Mouse (Mus musculus): ENCODE measurements around the gene Gm20388. TPM values are rescaled to one million over a fixed set of nuclear protein-coding genes. Genes with fewer than 3 reads are reported as not detected.

Gm20388 gene
- polyA plus RNA-seq, 1 experiment from 2014 or later: not detected

- 84% methylated on average over 11 of the region's 11 CpGs for whole genome bisulfite sequencing
- Histone ChIP-seq H3K27ac (replicated peaks in 1 of 2; ENCODE audit: control insufficient read depth in 1 of 2, insufficient read depth in 1 of 2, low read depth in 2 of 2, low read length in 2 of 2) (no peak overlapping the region), H3K4me1 (ENCODE audit: control insufficient read depth in 2 of 2, insufficient read depth in 2 of 2, low read length in 2 of 2) (peaks cover 12 to 16% of the 10 kb centered on the region in 2 experiments), H3K9ac (ENCODE audit: low read length) (no peak overlapping the region), H3K27me3 (ENCODE audit: control insufficient read depth, insufficient read depth, low read length) (no peaks in the 10 kb centered on the region), H3K9me3 (ENCODE audit: control insufficient read depth, low read length) (no peaks in the 10 kb centered on the region), H3K4me3 (ENCODE audit: control insufficient read depth in 1 of 2, insufficient read depth in 1 of 2, low read depth in 1 of 2, low read length in 2 of 2) (no peak overlapping the region), H3K36me3 (ENCODE audit: control insufficient read depth, insufficient read depth, low read length) (no peaks in the 10 kb centered on the region), H3K4me2 (ENCODE audit: low read length) (no peak overlapping the region)
- ATAC-seq (ENCODE audit: insufficient number of reproducible peaks, insufficient read depth, low FRiP score, low read depth): no peak
These were observed 1458.7 kb downstream of the Gm20388 start for GRCm38 (mm10) chr8:121369378-121369777.

- Histone ChIP-seq H3K27ac (replicated peaks in 1 of 2; ENCODE audit: control insufficient read depth in 1 of 2, insufficient read depth in 1 of 2, low read depth in 2 of 2, low read length in 2 of 2) (no peak overlapping the region), H3K4me3 (ENCODE audit: control insufficient read depth in 1 of 2, insufficient read depth in 1 of 2, low read depth in 1 of 2, low read length in 2 of 2) (no peak overlapping the region), H3K4me2 (ENCODE audit: low read length) (no peak overlapping the region), H3K9ac (ENCODE audit: low read length) (no peak overlapping the region), H3K27me3 (ENCODE audit: control insufficient read depth, insufficient read depth, low read length) (no peaks in the 10 kb centered on the region), H3K9me3 (ENCODE audit: control insufficient read depth, low read length) (no peaks in the 10 kb centered on the region), H3K4me1 (ENCODE audit: control insufficient read depth in 2 of 2, insufficient read depth in 2 of 2, low read length in 2 of 2) (peaks cover 25 to 27% of the 10 kb centered on the region in 2 experiments), H3K36me3 (ENCODE audit: control insufficient read depth, insufficient read depth, low read length) (no peaks in the 10 kb centered on the region)
- 80% methylated on average over 9 of the region's 9 CpGs for WGBS
- ATAC-seq (ENCODE audit: insufficient number of reproducible peaks, insufficient read depth, low FRiP score, low read depth): no peak
These were observed 1460.6 kb downstream of the Gm20388 start for GRCm38 (mm10) chr8:121371287-121371686.

- Histone ChIP-seq H3K4me2 (ENCODE audit: low read length) (no peak overlapping the region), H3K27me3 (ENCODE audit: control insufficient read depth, insufficient read depth, low read length) (no peaks in the 10 kb centered on the region), H3K9me3 (ENCODE audit: control insufficient read depth, low read length) (no peaks in the 10 kb centered on the region), H3K9ac (ENCODE audit: low read length) (no peak overlapping the region), H3K36me3 (ENCODE audit: control insufficient read depth, insufficient read depth, low read length) (no peaks in the 10 kb centered on the region), H3K27ac (replicated peaks in 1 of 2; ENCODE audit: control insufficient read depth in 1 of 2, insufficient read depth in 1 of 2, low read depth in 2 of 2, low read length in 2 of 2) (0 out of 4 replicates have a peak overlapping the region, but pooled peaks of 1 of the 2 experiments have one; percentile 30), H3K4me3 (ENCODE audit: control insufficient read depth in 1 of 2, insufficient read depth in 1 of 2, low read depth in 1 of 2, low read length in 2 of 2) (no peak overlapping the region), H3K4me1 (ENCODE audit: control insufficient read depth in 2 of 2, insufficient read depth in 2 of 2, low read length in 2 of 2) (peaks cover 27 to 28% of the 10 kb centered on the region in 2 experiments)
- WGBS: 79% methylated on average over 25 of the region's 25 CpGs
- ATAC-seq (ENCODE audit: insufficient number of reproducible peaks, insufficient read depth, low FRiP score, low read depth): no peak
These were observed 1461.4 kb downstream of the Gm20388 start for GRCm38 (mm10) chr8:121371911-121372638.

- no peak overlapping the region for H3K4me2 ChIP-seq (ENCODE audit: low read length)
- ATAC-seq (ENCODE audit: insufficient number of reproducible peaks, insufficient read depth, low FRiP score, low read depth): no peak
- no peaks in the 10 kb centered on the region for H3K9me3 ChIP-seq (ENCODE audit: control insufficient read depth, low read length)
- H3K27me3 ChIP-seq (ENCODE audit: control insufficient read depth, insufficient read depth, low read length): no peaks in the 10 kb centered on the region
- H3K36me3 ChIP-seq (ENCODE audit: control insufficient read depth, insufficient read depth, low read length): no peaks in the 10 kb centered on the region
- no peak overlapping the region for H3K9ac ChIP-seq (ENCODE audit: low read length)
- WGBS: 64% methylated on average over 10 of the region's 10 CpGs
- H3K27ac ChIP-seq (replicated peaks in 1 of 2; ENCODE audit: control insufficient read depth in 1 of 2, insufficient read depth in 1 of 2, low read depth in 2 of 2, low read length in 2 of 2): 0 out of 4 replicates have a peak overlapping the region, but pooled peaks of 1 of the 2 experiments have one; percentile 30
- H3K4me3 ChIP-seq (ENCODE audit: control insufficient read depth in 1 of 2, insufficient read depth in 1 of 2, low read depth in 1 of 2, low read length in 2 of 2): no peak overlapping the region
- H3K4me1 ChIP-seq (ENCODE audit: control insufficient read depth in 2 of 2, insufficient read depth in 2 of 2, low read length in 2 of 2): peaks cover 33 to 34% of the 10 kb centered on the region in 2 experiments
These were observed 1462.0 kb downstream of the Gm20388 start for GRCm38 (mm10) chr8:121372639-121372986.

- ATAC-seq (ENCODE audit: insufficient number of reproducible peaks, insufficient read depth, low FRiP score, low read depth): no peak
- H3K36me3 ChIP-seq (ENCODE audit: control insufficient read depth, insufficient read depth, low read length): no peaks in the 10 kb centered on the region
- no peak overlapping the region for H3K4me3 ChIP-seq (ENCODE audit: control insufficient read depth in 1 of 2, insufficient read depth in 1 of 2, low read depth in 1 of 2, low read length in 2 of 2)
- H3K4me2 ChIP-seq (ENCODE audit: low read length): no peak overlapping the region
- H3K9me3 ChIP-seq (ENCODE audit: control insufficient read depth, low read length): no peaks in the 10 kb centered on the region
- H3K27ac ChIP-seq (replicated peaks in 1 of 2; ENCODE audit: control insufficient read depth in 1 of 2, insufficient read depth in 1 of 2, low read depth in 2 of 2, low read length in 2 of 2): peak overlapping the region in 1 of 2 experiments; percentile 81; a peak in 2 of 4 replicates
- no peaks in the 10 kb centered on the region for H3K27me3 ChIP-seq (ENCODE audit: control insufficient read depth, insufficient read depth, low read length)
- WGBS: 15% methylated on average over 9 of the region's 9 CpGs
- H3K4me1 ChIP-seq (ENCODE audit: control insufficient read depth in 2 of 2, insufficient read depth in 2 of 2, low read length in 2 of 2): peaks cover 38 to 41% of the 10 kb centered on the region in 2 experiments
- no peak overlapping the region for H3K9ac ChIP-seq (ENCODE audit: low read length)
These were observed 1463.6 kb downstream of the Gm20388 start for GRCm38 (mm10) chr8:121374284-121374683.

GRCm38 (mm10) chr8:121374777-121375176, 1464.1 kb downstream of the Gm20388 start:
- H3K4me3 ChIP-seq (ENCODE audit: control insufficient read depth in 1 of 2, insufficient read depth in 1 of 2, low read depth in 1 of 2, low read length in 2 of 2): no peak overlapping the region
- no peaks in the 10 kb centered on the region for H3K36me3 ChIP-seq (ENCODE audit: control insufficient read depth, insufficient read depth, low read length)
- H3K27ac ChIP-seq (replicated peaks in 1 of 2; ENCODE audit: control insufficient read depth in 1 of 2, insufficient read depth in 1 of 2, low read depth in 2 of 2, low read length in 2 of 2): peak overlapping the region in 1 of 2 experiments; percentile 81; a peak in 2 of 4 replicates
- no peaks in the 10 kb centered on the region for H3K9me3 ChIP-seq (ENCODE audit: control insufficient read depth, low read length)
- no peak overlapping the region for H3K4me2 ChIP-seq (ENCODE audit: low read length)
- H3K27me3 ChIP-seq (ENCODE audit: control insufficient read depth, insufficient read depth, low read length): no peaks in the 10 kb centered on the region
- H3K9ac ChIP-seq (ENCODE audit: low read length): no peak overlapping the region
- peaks cover 38 to 41% of the 10 kb centered on the region in 2 experiments for H3K4me1 ChIP-seq (ENCODE audit: control insufficient read depth in 2 of 2, insufficient read depth in 2 of 2, low read length in 2 of 2)
- WGBS: 10% methylated on average over 8 of the region's 8 CpGs
- no peak for ATAC-seq (ENCODE audit: insufficient number of reproducible peaks, insufficient read depth, low FRiP score, low read depth)

- Histone ChIP-seq H3K27ac (replicated peaks in 1 of 2; ENCODE audit: control insufficient read depth in 1 of 2, insufficient read depth in 1 of 2, low read depth in 2 of 2, low read length in 2 of 2) (peak overlapping the region; percentile 81 to 93), H3K4me1 (ENCODE audit: control insufficient read depth in 2 of 2, insufficient read depth in 2 of 2, low read length in 2 of 2) (peaks cover 38 to 41% of the 10 kb centered on the region in 2 experiments), H3K4me3 (ENCODE audit: control insufficient read depth in 1 of 2, insufficient read depth in 1 of 2, low read depth in 1 of 2, low read length in 2 of 2) (no peak overlapping the region), H3K27me3 (ENCODE audit: control insufficient read depth, insufficient read depth, low read length) (no peaks in the 10 kb centered on the region), H3K9ac (ENCODE audit: low read length) (no peak overlapping the region), H3K9me3 (ENCODE audit: control insufficient read depth, low read length) (no peaks in the 10 kb centered on the region), H3K4me2 (ENCODE audit: low read length) (no peak overlapping the region), H3K36me3 (ENCODE audit: control insufficient read depth, insufficient read depth, low read length) (no peaks in the 10 kb centered on the region)
- WGBS: 21% methylated on average over 10 of the region's 10 CpGs
- ATAC-seq (ENCODE audit: insufficient number of reproducible peaks, insufficient read depth, low FRiP score, low read depth): peak; percentile 85
These were observed 1465.7 kb downstream of the Gm20388 start for GRCm38 (mm10) chr8:121376116-121376950.

Data from heart, embryonic 14.5 days (tissue).